In the genomic region with DNA sequence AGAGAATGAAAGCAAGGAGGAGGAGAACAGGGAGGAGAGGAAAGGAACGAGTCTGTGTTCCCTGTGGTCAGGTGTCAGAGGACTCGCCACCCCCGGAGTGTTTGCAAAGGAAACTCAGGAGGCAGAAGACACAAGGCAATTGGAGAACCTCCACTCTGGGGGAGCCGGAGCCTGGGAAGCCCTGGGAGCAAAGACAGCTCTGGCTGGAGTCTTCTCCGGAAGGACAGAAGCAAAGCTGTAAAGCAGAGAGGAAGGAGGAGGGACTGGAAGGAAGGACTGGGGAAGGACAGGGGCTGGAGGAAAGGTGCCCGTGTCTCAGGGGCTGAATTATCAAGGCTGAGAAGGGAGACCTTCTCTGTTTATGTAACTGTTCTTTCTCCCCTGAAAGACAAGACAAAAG, we compare ENCODE assay signal across 11 mouse cellular contexts.
DNase-seq lines count a peak whose midpoint lies in the region; ATAC-seq and TF ChIP-seq lines count a peak whose summit lies in the region.
"Had no signal": no experiment of that assay in that cellular context is flagged by ENCODE, and none has a peak within 500 bp of the region (broad histone marks: within the 10 kb centered on the region; RNA-seq: fewer than 3 reads in every experiment).

No protein-coding gene starts in this region.

- H3K27me3 ChIP-seq in lung, embryonic 16.5 days (ENCODE audit: control insufficient read depth, insufficient read depth, low read depth, low read length): no peaks in the 10 kb centered on the region
- no peaks in the 10 kb centered on the region for H3K27me3 ChIP-seq in kidney, postnatal 0 days (ENCODE audit: insufficient read depth, low read length)
- H3K27me3 ChIP-seq in stomach, embryonic 16.5 days (ENCODE audit: control insufficient read depth, insufficient read depth, low read length): no peaks in the 10 kb centered on the region
- H3K27me3 ChIP-seq: liver, embryonic 13.5 days had no signal

- peak overlapping the region; percentile 45; the same call in 1 of the 2 replicates for H3K9ac ChIP-seq in lung, embryonic 16.5 days (ENCODE audit: low read length)
- peak overlapping the region; percentile 54 for H3K9ac ChIP-seq in kidney, postnatal 0 days (ENCODE audit: low read depth, low read length)
- H3K9ac ChIP-seq in stomach, embryonic 16.5 days (ENCODE audit: low read length): peak overlapping the region; percentile 26; the same call in 1 of the 2 replicates
- H3K9ac ChIP-seq: liver, embryonic 13.5 days had no signal

- TF ChIP-seq CTCF in gastrocnemius, adult 2 months (IDR thresholded peaks at IDR 0.05): no peak
- no peak for TF ChIP-seq CTCF in kidney, postnatal 0 days (IDR thresholded peaks at IDR 0.05; ENCODE audit: low read depth)

- peak; percentile 24 for DNase-seq in gastrocnemius, adult 2 months
- DNase-seq in gastrocnemius, adult 8-10 months (ENCODE audit: low spot score in 2 of 2): no peak
- no peak for DNase-seq in lung, postnatal 10 days
- peak; percentile 66 for DNase-seq in kidney, postnatal 0 days (ENCODE audit: low spot score)
- DNase-seq in gastrocnemius, postnatal 25 days: no peak
- DNase-seq in spleen, postnatal 10 days (ENCODE audit: low spot score in 2 of 2): no peak
- DNase-seq: cerebellum, adult 11-12 months; liver, embryonic 13.5 days had no signal

- 0 out of 2 replicates have a peak, but pooled peaks cover 2% of the 10 kb centered on the region for H3K4me1 ChIP-seq in lung, embryonic 16.5 days (replicated peaks; ENCODE audit: control insufficient read depth, insufficient read depth, low read length)
- peaks cover 9% of the 10 kb centered on the region for H3K4me1 ChIP-seq in kidney, postnatal 0 days (replicated peaks; ENCODE audit: insufficient read depth, low read length)
- peaks cover 5% of the 10 kb centered on the region; the same call in 1 of the 2 replicates for H3K4me1 ChIP-seq in stomach, embryonic 16.5 days (ENCODE audit: control insufficient read depth, insufficient read depth, low read length)
- H3K4me1 ChIP-seq: liver, embryonic 13.5 days had no signal

- H3K9me3 ChIP-seq in lung, embryonic 16.5 days (ENCODE audit: control insufficient read depth, low read length): no peaks in the 10 kb centered on the region
- H3K9me3 ChIP-seq in kidney, postnatal 0 days (replicated peaks; ENCODE audit: low read length): no peaks in the 10 kb centered on the region
- no peaks in the 10 kb centered on the region for H3K9me3 ChIP-seq in stomach, embryonic 16.5 days (replicated peaks; ENCODE audit: control insufficient read depth, low read length)
- H3K9me3 ChIP-seq: liver, embryonic 13.5 days had no signal

- peak overlapping the region; percentile 51 for H3K4me2 ChIP-seq in lung, embryonic 16.5 days (ENCODE audit: low read depth, low read length)
- H3K4me2 ChIP-seq in kidney, postnatal 0 days (ENCODE audit: low read length): peak overlapping the region; percentile 55
- peak overlapping the region; percentile 36 for H3K4me2 ChIP-seq in stomach, embryonic 16.5 days (ENCODE audit: low read depth, low read length)
- H3K4me2 ChIP-seq: liver, embryonic 13.5 days had no signal

- intact Hi-C loops in gastrocnemius, adult 2 months (cut with DNase I): no loop called here

- no peak for ATAC-seq in lung, embryonic 16.5 days (ENCODE audit: low read depth)
- no peak for ATAC-seq in kidney, postnatal 0 days (replicated peaks; ENCODE audit: low FRiP score, low read depth)
- no peak for ATAC-seq in stomach, embryonic 16.5 days (ENCODE audit: insufficient read depth, low FRiP score)
- ATAC-seq: inflammation-experienced regulatory T-cells, adult 6 months had no signal

- peak overlapping the region; percentile 68 for H3K4me3 ChIP-seq in gastrocnemius, adult 2 months
- H3K4me3 ChIP-seq in lung, embryonic 16.5 days (ENCODE audit: low read length): peak overlapping the region; percentile 34
- H3K4me3 ChIP-seq in kidney, postnatal 0 days (replicated peaks; ENCODE audit: low read depth, low read length): peak overlapping the region; percentile 17; the same call in 1 of the 2 replicates
- peak overlapping the region; percentile 14 for H3K4me3 ChIP-seq in stomach, embryonic 16.5 days (replicated peaks; ENCODE audit: low read length)
- H3K4me3 ChIP-seq: liver, embryonic 13.5 days had no signal

- H3K27ac ChIP-seq in gastrocnemius, adult 2 months: peak overlapping the region; percentile 65
- no peak overlapping the region for H3K27ac ChIP-seq in lung, embryonic 16.5 days (ENCODE audit: low read length)
- H3K27ac ChIP-seq in kidney, postnatal 0 days: peak overlapping the region; percentile 51
- no peak overlapping the region for H3K27ac ChIP-seq in stomach, embryonic 16.5 days (ENCODE audit: low read length)
- H3K27ac ChIP-seq: liver, embryonic 13.5 days had no signal

- WGBS in lung, embryonic 16.5 days: 2% methylated on average over 6 of the region's 6 CpGs
- WGBS in kidney, postnatal 0 days: 2% methylated on average over 6 of the region's 6 CpGs
- 3% methylated on average over 6 of the region's 6 CpGs for WGBS in stomach, embryonic 16.5 days

- H3K36me3 ChIP-seq in lung, embryonic 16.5 days (ENCODE audit: control insufficient read depth, insufficient read depth, low read length): no peaks in the 10 kb centered on the region
- no peaks in the 10 kb centered on the region for H3K36me3 ChIP-seq in kidney, postnatal 0 days (ENCODE audit: insufficient read depth, low read length)
- H3K36me3 ChIP-seq in stomach, embryonic 16.5 days (ENCODE audit: control insufficient read depth, insufficient read depth, low read length): no peaks in the 10 kb centered on the region
- H3K36me3 ChIP-seq: liver, embryonic 13.5 days had no signal

Comparison
In these comparisons a context has a peak if more than half of its experiments do, and no peak if none do; other contexts are left out.
1. DNase-seq: peak in gastrocnemius, adult 2 months (single experiment) and kidney, postnatal 0 days (single experiment); none in gastrocnemius, adult 8-10 months (0 of 2), lung, postnatal 10 days (single experiment), gastrocnemius, postnatal 25 days (single experiment) and spleen, postnatal 10 days (0 of 2).
2. H3K27ac ChIP-seq: peak in gastrocnemius, adult 2 months (single experiment) and kidney, postnatal 0 days (single experiment); none in lung, embryonic 16.5 days (single experiment) and stomach, embryonic 16.5 days (single experiment).
3. H3K4me3 ChIP-seq: peak in every context shown above with its lines; median percentile 68 in gastrocnemius, adult 2 months; 34 in lung, embryonic 16.5 days; 17 in kidney, postnatal 0 days; 14 in stomach, embryonic 16.5 days.
4. Peak in every context shown above with its lines, with median percentiles within 50 percentile points of each other: H3K4me2 ChIP-seq and H3K9ac ChIP-seq.